Mouse (Mus musculus) brown adipose tissue, adult 24 weeks (tissue): ENCODE data around the gene Ndufa12. TPM values are rescaled to one million over a fixed set of nuclear protein-coding genes. Genes with fewer than 3 reads are reported as not detected.

Experiments used
- H3K27ac ChIP-seq: fragments of 200-500 bp; replicated peaks from 2 replicates; pipeline ENCODE4 v1.5.1; 2012; ENCODE audit warnings: low read depth, mild to moderate bottlenecking, low read length
- H3K4me1 ChIP-seq: fragments of 200-500 bp; 2 replicates; pipeline ENCODE4 v1.6.1; 2012; ENCODE audit warnings: low read length, mixed read lengths; ENCODE audit not compliant: control insufficient read depth, insufficient read depth, insufficient read length
- H3K4me3 ChIP-seq: fragments of 200-500 bp; 2 replicates; pipeline ENCODE4 v1.5.1; 2012; ENCODE audit warnings: low read depth, mild to moderate bottlenecking, low read length, moderate library complexity; ENCODE audit not compliant: insufficient read depth
- polyA plus RNA-seq: library from polyadenylated mRNA; stranded (reverse); fragments of >200 nt; gene quantifications from 2 replicates; pipeline ENCODE4 v1.2.4, GENCODE M21; 2012; ENCODE audit not compliant: missing spikeins, insufficient read depth, insufficient read length

Gene Ndufa12
- polyA plus RNA-seq, result 1,297 and 1,423 TPM in 2 replicates

GRCm38 (mm10) chr10:94198482-94199405 is at the start of gene Ndufa12:
TSS of gene Ndufa12 (plus strand) at chr10:94198720.
- H3K4me3 ChIP-seq, result peak within 1 kb of the TSS; percentile 98
- H3K27ac ChIP-seq, result peak within 1 kb of the TSS; percentile 95
- no peaks in the 10 kb centered on the region for H3K4me1 ChIP-seq

- Histone ChIP-seq H3K4me3 (no peak overlapping the region), H3K4me1 (0 out of 2 replicates have a peak, but pooled peaks cover 2% of the 10 kb centered on the region), H3K27ac (no peak overlapping the region)
These were observed 47.0 kb upstream of the Ndufa12 start for GRCm38 (mm10) chr10:94151488-94151887.

GRCm38 (mm10) chr10:94153841-94154240 is 44.7 kb upstream of the Ndufa12 start:
- H3K4me3 ChIP-seq, result no peak overlapping the region
- H3K27ac ChIP-seq, result no peak overlapping the region
- H3K4me1 ChIP-seq, result 0 out of 2 replicates have a peak, but pooled peaks cover 2% of the 10 kb centered on the region

- H3K4me1 ChIP-seq, result no peaks in the 10 kb centered on the region
These were observed 39.6 kb upstream of the Ndufa12 start for GRCm38 (mm10) chr10:94158962-94159361.

GRCm38 (mm10) chr10:94159406-94159805 is 39.1 kb upstream of the Ndufa12 start:
- Histone ChIP-seq H3K4me3 (no peak overlapping the region), H3K4me1 (no peaks in the 10 kb centered on the region), H3K27ac (no peak overlapping the region)

More at GRCm38 (mm10) chr10:94158962-94159361, 39.6 kb upstream of the Ndufa12 start:
- Histone ChIP-seq H3K27ac (no peak overlapping the region), H3K4me3 (no peak overlapping the region)

- Histone ChIP-seq H3K27ac (no peak overlapping the region), H3K4me1 (no peaks in the 10 kb centered on the region), H3K4me3 (no peak overlapping the region)
These were observed 37.3 kb upstream of the Ndufa12 start for GRCm38 (mm10) chr10:94161051-94161765.

- Histone ChIP-seq H3K4me1 (no peaks in the 10 kb centered on the region), H3K27ac (no peak overlapping the region), H3K4me3 (no peak overlapping the region)
These were observed 36.5 kb upstream of the Ndufa12 start for GRCm38 (mm10) chr10:94162031-94162430.

GRCm38 (mm10) chr10:94164104-94164845 is 34.2 kb upstream of the Ndufa12 start:
- Histone ChIP-seq H3K4me1 (no peaks in the 10 kb centered on the region), H3K4me3 (no peak overlapping the region), H3K27ac (no peak overlapping the region)

- Histone ChIP-seq H3K4me1 (no peaks in the 10 kb centered on the region), H3K27ac (no peak overlapping the region), H3K4me3 (no peak overlapping the region)
These were observed 33.1 kb upstream of the Ndufa12 start for GRCm38 (mm10) chr10:94165426-94165825.

- Histone ChIP-seq H3K4me1 (no peaks in the 10 kb centered on the region), H3K4me3 (no peak overlapping the region), H3K27ac (no peak overlapping the region)
These were observed 31.3 kb upstream of the Ndufa12 start for GRCm38 (mm10) chr10:94167051-94167750.

GRCm38 (mm10) chr10:94171440-94172130 is 26.9 kb upstream of the Ndufa12 start:
- no peaks in the 10 kb centered on the region for H3K4me1 ChIP-seq
- H3K27ac ChIP-seq, result no peak overlapping the region
- H3K4me3 ChIP-seq, result no peak overlapping the region

- H3K4me1 ChIP-seq, result no peaks in the 10 kb centered on the region
- no peak overlapping the region for H3K4me3 ChIP-seq
- H3K27ac ChIP-seq, result no peak overlapping the region
These were observed 26.4 kb upstream of the Ndufa12 start for GRCm38 (mm10) chr10:94172137-94172536.

GRCm38 (mm10) chr10:94172706-94173105 is 25.8 kb upstream of the Ndufa12 start:
- Histone ChIP-seq H3K4me3 (no peak overlapping the region), H3K27ac (no peak overlapping the region), H3K4me1 (no peaks in the 10 kb centered on the region)

GRCm38 (mm10) chr10:94174652-94175051 is 23.9 kb upstream of the Ndufa12 start:
- Histone ChIP-seq H3K4me1 (no peaks in the 10 kb centered on the region), H3K4me3 (no peak overlapping the region), H3K27ac (no peak overlapping the region)
